Mouse (Mus musculus) monocyte, adult 5-6 weeks (primary cell): Measurements from ENCODE around the gene Casp4. TPM values are rescaled to one million over a fixed set of nuclear protein-coding genes. Genes with fewer than 3 reads are reported as not detected.

Source experiments
- ATAC-seq: fragments of 153-309, 156-312 bp; replicated peaks from 2 replicates; pipeline ENCODE4 v1.8.0; 2017; ENCODE audit warnings: mild to moderate bottlenecking; ENCODE audit not compliant: low TSS enrichment, insufficient number of reproducible peaks, severe bottlenecking, poor library complexity, low FRiP score
- total RNA-seq: library from RNA; stranded (forward); fragments of 200-1000, 200-491, 200-594 nt; gene quantifications from 3 replicates; pipeline ENCODE4 v1.2.3, GENCODE M21; 2017

The Casp4 gene
- total RNA-seq = 59.4 to 98.6 TPM (median 74.0 TPM) in 3 replicates

DNA sequence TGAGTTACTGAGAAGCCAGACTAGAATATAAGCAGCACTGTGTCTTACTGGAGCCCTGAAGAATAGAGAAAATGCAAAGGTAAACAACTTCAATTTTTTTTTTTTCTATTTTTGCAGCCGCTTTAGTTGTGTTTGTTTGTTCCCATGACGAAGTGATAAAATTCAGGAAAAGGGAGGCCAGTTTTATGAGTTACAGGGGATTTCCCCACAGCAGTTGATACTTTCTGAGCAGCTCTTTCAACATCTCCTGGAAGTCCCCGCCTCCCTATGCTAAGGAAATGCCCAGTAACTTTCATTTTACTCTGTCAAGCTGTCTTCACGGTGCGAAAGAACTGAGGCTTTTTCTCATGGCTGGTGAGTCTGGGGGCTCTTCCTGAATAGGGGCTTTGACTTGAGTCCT lies at the start of gene Casp4:
Gene Casp4, plus strand, starts transcription at position 268 of the 400 bp plus-strand sequence.
- ATAC-seq = peak; percentile 88

DNA sequence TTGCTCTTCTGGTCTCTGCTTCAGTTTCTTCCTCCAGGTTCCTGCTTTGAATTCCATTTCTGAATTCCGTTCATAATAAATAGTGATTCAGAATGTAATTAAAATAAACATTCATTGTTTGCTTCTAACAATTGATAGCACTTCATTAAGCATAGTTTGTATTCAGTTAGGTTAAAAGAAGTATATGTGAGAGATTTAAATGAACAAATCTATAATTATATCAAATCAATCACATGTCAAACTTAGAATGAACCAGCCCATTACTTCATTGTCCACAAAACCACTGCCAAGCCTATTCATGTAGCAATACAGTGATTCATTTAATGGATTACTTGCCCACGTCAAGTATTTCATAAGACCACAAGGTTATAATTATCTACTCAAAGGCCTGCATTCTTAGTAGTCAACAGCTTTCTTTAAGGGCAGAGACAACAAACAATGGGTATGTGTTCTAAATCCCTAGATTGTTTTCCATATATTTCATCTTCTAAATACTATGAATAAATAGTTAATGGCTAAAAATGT lies 44.6 kb upstream of the Casp4 start:
- no peak for ATAC-seq

DNA sequence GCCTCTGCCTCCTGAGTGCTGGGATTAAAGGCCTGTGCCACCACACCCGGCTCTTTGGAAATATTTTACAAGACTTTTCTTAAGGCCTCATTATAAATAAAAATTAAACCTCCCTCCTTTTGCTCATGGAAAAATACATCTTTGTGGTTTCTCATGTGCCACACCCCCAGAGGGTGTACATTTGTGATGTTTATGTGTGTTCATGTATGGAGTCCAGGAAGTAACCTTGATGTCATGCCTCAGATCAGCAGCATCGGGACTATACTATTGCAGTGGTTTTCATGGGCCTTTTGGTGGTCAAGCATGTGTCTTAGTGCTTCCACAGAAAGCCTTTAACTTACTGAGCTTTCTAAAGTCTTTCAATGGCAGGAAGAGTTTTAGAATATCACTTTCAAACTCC lies 38.4 kb upstream of the Casp4 start:
- ATAC-seq = no peak

DNA sequence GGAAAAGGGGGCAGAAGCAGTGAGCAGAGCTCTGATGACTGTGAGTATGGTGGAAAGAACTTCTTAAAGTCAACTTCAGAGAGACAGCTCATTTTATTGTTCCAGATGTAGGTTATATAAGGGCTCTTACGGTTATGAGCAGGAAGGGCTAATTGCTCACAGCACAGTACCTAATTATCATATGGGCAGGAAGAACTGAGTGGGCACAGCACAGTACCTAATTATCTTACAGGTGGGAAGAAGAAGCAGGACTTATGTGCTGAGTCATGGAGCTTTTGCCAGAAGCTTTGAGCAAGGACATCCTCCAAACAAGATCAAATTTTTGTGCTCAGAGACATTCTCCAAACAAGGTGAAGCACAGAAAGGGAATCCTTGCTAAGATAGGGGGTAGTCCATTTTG lies 37.7 kb upstream of the Casp4 start:
- no peak for ATAC-seq

DNA sequence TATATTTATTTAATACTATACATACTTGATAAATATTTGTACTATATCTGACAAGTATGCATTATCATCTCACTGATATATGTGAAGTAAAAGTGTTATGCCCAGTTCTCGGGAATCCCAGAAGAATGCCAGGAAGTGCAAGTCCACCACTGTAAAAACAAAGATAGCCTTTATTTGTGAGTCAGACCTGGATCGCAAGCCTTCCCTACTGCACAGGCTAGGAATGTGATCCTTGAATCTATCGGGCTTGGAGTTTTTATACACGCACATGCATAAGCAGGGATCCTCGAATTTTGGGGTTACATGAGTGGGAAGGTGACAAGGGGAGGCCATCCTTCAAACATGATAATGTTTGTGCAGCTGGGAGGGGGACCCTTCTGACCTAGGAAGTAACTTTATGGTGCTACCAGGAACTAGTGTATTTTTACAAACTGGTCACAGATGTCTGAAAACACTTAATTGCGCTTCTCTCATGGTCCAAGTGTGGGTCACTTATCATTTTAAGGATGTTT lies 37.2 kb upstream of the Casp4 start:
- ATAC-seq = no peak

DNA sequence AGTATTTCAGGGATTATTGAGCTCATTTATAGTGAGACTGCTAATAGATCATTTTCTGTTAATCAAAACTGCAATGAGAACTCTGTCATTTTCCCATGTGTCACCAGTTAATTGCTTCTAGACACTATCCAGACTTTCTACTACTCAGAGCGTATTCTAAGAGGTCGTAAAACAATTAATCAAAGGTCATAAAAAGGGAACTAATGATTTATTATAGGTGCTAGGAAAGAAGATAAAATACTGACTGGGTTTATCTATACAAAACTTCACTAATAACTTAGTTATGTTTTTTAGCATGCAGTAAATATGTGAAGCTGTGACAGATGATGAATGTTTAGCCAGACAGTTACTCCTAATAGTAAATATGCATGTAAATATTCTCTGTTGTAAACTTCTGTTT lies 22.6 kb upstream of the Casp4 start:
- no peak for ATAC-seq

DNA sequence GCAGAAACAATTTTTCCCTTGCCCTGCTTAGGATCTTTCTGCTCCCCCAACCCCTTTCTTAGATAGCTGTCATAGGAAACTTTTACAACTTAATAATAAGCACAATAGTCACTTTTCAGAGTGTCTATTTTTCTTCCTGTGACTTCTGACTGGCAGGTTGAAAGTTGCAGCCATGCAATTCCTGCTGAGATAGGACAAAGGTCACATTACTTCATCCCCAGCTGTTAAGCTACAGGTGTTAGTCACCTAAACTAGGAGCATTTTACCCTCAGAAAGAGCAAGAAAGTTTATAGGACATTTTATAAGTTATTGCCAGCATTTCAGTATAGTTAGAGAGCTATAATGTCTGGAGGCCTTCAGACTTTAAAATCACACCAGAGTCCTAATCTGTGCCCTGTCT lies 22.0 kb upstream of the Casp4 start:
- no peak for ATAC-seq

DNA sequence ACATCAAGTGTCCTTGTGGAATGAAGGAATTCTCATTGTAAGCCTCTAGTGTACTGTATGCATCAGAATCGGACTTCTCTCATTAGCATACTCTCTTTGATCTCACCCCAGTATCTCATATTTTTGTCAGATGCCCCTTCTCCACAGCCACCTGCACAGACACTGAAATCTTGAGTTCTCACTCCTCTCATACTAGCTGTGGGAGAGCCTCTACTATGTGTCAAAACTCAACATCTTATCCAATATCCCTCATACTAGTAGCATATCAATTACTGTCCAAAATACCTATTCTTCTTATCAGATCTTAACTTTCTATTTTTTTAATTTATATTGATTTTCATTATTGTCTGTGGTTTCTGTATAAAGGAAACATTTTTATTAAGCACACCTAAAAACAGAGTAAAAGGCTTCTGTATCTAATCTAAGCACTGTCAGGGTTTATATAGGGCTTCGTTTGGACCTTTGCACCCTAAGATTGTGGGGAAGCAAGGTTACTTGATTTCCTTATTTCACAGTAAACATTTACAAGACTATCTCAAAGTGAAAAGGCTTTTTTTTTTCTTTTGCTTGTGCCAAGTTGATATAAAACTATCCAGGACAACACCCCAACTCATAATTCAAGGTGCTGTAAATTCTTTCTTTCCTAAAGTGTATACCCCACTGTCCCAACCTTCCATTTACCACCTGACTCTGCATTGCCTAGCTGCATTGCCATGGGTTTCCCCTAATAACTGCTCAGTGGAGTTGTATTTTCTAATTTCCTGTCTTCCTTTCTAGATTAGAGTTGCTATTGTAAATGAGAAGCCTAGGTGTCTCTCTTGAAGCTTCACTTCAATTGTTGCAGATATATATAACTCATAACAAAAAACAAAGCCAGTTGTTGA lies 12.0 kb upstream of the Casp4 start:
- ATAC-seq = no peak

DNA sequence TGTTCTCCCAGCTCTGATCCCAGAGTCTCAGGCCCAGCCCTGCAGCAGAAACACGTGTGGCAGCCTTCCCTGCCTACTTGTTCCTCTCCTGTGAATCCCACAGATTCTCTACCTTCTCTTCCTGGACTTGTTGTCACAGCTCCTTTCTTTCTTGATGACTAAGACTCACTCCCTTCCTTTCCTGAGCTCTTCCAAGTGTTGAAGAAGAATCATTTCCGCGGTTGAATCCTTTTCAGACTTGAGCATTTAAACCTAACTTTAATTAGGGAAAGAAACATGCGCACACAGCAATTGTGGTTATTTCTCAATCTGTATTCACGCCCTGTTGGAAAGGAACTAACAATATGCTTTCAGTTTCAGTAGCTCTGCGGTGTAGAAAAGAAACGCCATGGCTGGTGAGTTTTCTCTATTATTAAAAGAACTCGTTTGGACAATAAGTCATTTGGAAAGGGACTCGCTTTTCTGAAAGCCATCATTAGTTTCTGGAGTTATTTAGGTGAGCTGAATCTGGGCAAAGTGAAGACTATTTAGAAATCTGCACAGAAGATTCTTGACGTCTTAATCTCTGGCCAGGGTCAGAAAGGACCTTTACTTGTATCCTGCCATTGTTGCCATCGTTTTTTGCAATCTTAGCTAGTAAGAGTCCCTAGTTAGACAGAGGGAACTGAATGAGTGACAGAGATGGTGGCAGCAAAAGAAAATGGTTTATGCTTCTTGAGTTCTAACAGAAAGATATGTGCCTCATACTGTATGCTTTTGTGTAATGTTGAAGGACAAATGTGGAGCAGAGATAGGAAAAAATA lies 10.1 kb upstream of the Casp4 start, which contains the start of gene Casp1:
Gene Casp1, plus strand, starts transcription at position 189 of the 803 bp plus-strand sequence.
- ATAC-seq = peak; percentile 90

DNA sequence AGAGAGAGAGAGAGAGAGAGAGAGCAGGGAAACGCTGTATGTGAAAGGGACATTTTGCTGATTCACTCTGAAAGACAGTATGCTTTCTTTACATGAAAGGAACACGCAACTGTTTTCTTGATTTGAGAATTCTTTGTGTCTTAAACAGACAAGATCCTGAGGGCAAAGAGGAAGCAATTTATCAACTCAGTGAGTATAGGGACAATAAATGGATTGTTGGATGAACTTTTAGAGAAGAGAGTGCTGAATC lies 9.6 kb upstream of the Casp4 start:
- no peak for ATAC-seq

DNA sequence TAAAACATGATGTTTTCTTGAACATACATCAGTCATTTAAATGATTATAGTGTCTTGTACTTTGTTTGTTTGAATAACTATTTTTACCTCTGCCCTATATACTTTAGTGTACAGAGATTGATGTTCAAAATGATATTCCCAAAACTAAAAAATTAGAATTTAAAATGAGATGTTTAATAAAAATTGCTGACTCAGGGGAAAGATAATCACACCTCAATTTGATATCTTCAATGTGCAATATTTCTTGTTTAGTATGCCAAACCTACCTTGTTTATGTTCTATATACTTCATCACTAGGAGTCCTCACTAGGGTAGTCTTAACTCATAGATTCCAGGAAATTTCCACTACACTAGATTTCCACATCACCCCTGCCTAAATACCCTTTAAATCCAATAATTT lies 1.5 kb downstream of the Casp4 start:
- no peak for ATAC-seq

DNA sequence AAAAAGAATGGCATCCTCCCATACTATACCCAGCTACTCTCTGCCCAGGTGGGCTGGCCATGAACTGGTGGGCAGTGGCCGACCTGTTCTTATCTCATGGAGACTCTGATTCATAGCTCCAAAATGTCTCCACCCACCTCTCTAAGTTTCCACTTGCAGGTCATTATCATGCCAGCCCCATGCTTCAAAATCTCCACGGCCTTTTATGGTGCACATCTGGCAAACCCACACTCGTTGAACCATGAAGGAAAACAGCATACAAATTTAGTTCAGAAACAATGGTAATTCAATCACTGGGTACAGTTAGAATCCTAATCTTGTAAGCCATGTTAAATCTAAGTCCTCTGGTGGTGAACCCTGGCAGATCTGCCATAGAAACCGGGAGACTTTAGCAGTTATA lies 2.8 kb downstream of the Casp4 start:
- no peak for ATAC-seq

DNA sequence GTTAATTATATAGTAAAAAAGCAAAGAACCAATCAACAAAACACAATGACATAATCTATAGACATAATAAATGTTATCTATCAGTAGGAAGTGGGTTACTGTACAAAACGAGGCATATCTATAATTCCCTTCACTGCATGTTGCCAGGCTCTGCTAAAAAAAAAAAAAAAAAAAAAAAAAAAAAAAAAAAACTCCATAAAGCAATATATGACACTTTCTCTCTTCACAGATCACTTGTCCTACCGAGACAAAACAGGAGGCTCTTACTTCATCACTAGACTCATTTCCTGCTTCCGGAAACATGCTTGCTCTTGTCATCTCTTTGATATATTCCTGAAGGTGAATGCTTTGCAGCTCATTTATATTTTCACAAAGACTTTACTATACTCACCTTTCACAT lies 19.6 kb downstream of the Casp4 start:
- no peak for ATAC-seq

DNA sequence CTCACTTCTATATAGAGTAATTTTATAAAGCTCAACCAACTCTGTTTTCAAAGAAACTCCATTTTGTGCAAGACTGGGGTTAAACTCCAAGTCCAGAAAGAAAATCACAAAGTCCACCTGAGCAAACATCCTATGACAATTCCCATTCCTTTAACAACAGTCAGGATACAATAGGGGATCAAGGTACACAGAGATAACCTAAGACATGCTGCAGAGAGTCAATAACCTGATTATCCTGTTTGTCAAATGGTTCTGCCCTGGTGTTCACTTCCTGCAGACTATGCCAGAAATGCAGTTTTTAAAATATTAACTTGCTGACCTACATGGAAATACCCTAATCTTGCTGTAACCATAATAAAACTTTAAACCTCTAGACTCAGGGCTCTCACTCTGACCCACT lies 23.8 kb downstream of the Casp4 start:
- no peak for ATAC-seq

DNA sequence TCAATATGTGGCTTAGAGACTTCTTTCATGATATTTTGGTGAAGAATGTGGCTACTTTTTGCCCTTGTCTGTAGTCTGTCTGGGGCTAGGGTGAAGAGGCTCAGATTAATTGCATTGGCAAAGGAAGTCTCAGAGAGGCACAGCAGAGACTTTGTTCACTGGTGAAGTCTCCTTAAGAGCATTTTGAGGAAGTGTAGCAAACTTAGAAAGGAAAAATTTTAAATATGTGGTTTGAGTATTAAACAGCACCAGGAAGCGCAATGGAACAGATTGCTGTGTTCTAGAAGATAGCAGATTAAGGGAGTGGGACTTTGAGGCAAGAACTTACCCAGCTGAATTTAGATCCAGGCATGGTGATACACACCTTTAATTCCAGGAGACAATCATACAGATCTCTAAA lies 24.8 kb downstream of the Casp4 start:
- no peak for ATAC-seq

DNA sequence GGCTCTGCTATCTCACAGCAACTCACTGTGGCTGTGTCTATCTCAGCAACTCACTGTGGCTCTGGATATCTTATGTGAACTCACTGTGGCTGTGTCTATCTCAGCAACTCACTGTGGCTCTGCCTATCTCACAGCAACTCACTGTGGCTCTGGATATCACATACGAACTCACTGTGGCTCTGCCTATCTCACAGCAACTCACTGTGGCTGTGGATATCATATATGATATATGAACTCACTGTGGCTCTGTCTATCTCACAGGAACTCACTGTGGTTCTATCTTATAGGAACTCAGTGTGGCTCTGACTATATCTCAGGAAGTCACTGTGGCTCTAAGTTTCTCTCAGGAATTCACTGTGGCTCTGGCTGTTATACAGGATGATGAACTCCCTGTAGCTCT lies 34.5 kb downstream of the Casp4 start:
- no peak for ATAC-seq

DNA sequence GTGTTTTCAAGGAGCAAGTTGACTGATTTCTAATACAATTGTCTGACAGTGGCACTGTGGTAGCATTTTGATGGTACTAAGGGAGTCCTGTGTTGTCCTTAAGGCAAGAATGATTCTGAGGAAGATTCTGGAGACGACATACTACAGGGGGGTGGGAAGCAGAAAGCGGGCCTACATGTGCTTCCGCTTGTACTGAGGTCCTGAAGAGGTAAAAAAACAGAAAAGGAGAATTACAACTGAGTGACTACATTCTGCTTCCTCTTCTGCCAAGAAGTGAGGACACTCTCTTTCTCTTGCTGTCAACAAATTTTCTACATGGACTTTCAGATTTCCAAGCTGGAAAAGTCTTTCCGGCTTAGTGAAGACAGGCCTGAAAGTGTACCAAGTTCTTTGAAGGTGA lies 35.5 kb downstream of the Casp4 start:
- peak; percentile 78 for ATAC-seq

DNA sequence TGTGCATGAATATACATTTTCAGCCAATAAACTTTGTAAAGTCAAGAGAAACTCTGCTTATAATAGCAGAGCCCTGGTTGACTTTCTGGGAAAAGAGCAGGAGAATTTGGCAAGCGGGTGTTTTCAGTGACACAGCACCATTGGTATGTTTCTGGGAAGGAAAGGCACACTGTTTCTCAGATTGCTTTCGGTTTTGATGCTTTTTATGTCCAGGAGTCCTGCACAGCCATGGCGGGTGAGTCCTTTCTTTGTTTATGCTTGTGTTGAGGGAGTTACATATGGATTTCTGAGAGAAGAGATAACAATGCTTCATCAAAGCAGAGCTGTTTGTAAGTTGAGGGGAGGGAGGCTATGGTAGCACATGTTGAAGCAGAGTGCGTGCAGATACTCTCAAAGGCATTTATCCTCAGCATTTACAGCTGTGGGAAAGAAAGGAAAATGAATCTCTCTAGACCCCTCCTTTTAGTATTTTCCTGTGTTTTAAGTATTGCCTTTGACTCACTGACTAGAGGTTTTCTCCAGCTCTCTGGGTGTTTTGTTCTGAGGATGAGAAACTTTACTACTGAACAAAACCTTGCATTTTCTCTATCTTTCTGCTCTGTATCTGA lies 36.8 kb downstream of the Casp4 start, which contains the start of gene Casp12:
Gene Casp12, plus strand, starts transcription at position 140 of the 608 bp plus-strand sequence.
- ATAC-seq = 0 out of 2 replicates have a peak, but pooled peaks have one; percentile 47

DNA sequence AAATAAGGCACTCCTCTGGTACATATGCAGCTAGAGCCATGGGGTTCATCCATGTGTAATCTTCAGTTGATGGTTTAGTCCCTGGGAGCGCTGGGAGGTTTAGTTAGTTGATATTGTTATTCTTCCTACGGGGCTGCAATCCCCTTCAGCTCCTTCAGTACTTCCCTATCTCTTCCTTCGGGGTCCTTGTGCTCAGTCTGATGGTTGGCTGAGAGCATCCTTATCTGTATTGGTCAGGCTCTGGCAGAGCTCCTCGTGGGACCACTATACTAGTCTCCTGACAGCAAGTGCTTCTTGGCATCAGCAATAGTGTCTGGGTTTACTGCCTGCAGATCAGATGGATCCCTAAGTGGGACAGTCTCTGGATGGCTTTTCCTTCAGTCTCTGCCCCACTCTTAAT lies 38.8 kb downstream of the Casp4 start:
- no peak for ATAC-seq
